Mouse (Mus musculus) small intestine, adult 2 months (tissue): ENCODE results near the gene Tmem102.

ENCODE experiments used
- CTCF ChIP-seq: fragments of 200-500 bp; IDR thresholded peaks from 2 replicates; pipeline ENCODE4 v1.5.1; 2012; ENCODE audit warnings: low read depth, mild to moderate bottlenecking, control low read depth, inconsistent platforms, low read length, moderate library complexity, mixed read lengths; ENCODE audit not compliant: insufficient replicate concordance, insufficient read length; ENCODE audit errors: extremely low read depth
- POLR2A ChIP-seq: fragments of 200-500 bp; IDR thresholded peaks from 2 replicates; pipeline ENCODE4 v1.6.1; 2012; ENCODE audit warnings: low read depth, mild to moderate bottlenecking, control low read depth, inconsistent platforms, low read length, moderate library complexity

DNA sequence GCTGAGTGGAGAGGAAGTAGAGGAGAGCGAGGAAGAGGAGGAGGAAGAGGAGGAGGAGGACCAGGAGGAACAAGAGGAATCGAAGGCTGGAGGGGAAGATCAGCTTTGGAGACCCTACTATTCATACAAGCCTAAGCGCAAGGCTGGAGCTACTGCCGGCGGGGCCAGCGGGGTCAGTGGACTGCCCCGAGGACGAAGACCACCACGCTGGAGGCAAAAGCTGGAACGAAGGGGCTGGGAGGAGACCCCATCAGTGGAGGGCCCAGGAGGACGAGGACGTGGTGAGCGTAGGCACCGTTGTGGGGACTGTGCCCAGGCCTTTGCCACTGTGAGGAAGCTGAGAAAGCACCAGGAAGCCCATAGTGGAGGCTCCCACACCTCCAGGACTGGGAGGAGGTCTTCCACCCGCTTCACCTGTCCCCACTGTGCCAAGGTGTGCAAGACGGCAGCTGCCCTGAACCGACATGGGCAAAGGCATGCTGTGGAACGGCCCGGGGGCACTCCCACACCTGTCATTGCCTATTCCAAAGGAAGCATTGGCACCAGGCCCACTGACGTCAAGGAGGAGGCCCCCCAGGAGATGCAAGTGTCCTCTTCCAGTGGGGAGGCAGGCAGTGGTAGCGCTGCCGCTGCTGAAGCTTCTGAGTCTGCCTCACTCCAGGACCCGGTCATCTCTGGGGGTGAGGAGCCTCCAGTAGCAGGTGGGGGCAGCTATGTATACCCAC lies 27.0 kb downstream of the Tmem102 start:
- TF ChIP-seq CTCF (no peak), POLR2A (no peak)
